Mouse (Mus musculus) olfactory bulb, adult 2 months (tissue): ENCODE data around the gene Spin2c. TPM values are rescaled to one million over a fixed set of nuclear protein-coding genes. Genes with fewer than 3 reads are reported as not detected.

Source experiments
- H3K27ac ChIP-seq: fragments of 200-500 bp; 2 replicates; pipeline ENCODE4 v1.5.1; 2012; ENCODE audit warnings: low read depth, low read length; ENCODE audit not compliant: insufficient read depth
- H3K4me1 ChIP-seq: fragments of 200-500 bp; 2 replicates; pipeline ENCODE4 v1.6.1; 2012; ENCODE audit warnings: low read length; ENCODE audit not compliant: control insufficient read depth, insufficient read depth
- H3K4me3 ChIP-seq: fragments of 200-500 bp; 2 replicates; pipeline ENCODE4 v1.5.1; 2012; ENCODE audit warnings: mild to moderate bottlenecking, low read depth, low read length, moderate library complexity; ENCODE audit not compliant: insufficient read depth
- CTCF ChIP-seq: fragments of 200-500 bp; IDR thresholded peaks from 2 replicates; pipeline ENCODE4 v1.5.1; 2012; ENCODE audit warnings: low read depth, mild to moderate bottlenecking, low read length, moderate library complexity; ENCODE audit not compliant: insufficient read depth
- POLR2A ChIP-seq: fragments of 200-500 bp; IDR thresholded peaks from 2 replicates; pipeline ENCODE4 v1.6.1; 2012; ENCODE audit warnings: mild to moderate bottlenecking, low read depth, low read length, moderate library complexity; ENCODE audit not compliant: insufficient read depth
- WGBS: fragments of 180-500 bp; shearing (Covaris S2); methylation state at CpG from one replicate; pipeline ENCODE4 v1.1.7; 2018; 5-methylcytosine and 5-hydroxymethylcytosine counted together
- polyA plus RNA-seq: library from polyadenylated mRNA; stranded (reverse); fragments of >200 nt; gene quantifications from 2 replicates; pipeline ENCODE4 v1.2.4, GENCODE M21; 2012; ENCODE audit warnings: low replicate concordance; ENCODE audit not compliant: missing spikeins, insufficient read depth, insufficient read length

Spin2c gene
- not detected in 2 replicates for polyA plus RNA-seq

DNA sequence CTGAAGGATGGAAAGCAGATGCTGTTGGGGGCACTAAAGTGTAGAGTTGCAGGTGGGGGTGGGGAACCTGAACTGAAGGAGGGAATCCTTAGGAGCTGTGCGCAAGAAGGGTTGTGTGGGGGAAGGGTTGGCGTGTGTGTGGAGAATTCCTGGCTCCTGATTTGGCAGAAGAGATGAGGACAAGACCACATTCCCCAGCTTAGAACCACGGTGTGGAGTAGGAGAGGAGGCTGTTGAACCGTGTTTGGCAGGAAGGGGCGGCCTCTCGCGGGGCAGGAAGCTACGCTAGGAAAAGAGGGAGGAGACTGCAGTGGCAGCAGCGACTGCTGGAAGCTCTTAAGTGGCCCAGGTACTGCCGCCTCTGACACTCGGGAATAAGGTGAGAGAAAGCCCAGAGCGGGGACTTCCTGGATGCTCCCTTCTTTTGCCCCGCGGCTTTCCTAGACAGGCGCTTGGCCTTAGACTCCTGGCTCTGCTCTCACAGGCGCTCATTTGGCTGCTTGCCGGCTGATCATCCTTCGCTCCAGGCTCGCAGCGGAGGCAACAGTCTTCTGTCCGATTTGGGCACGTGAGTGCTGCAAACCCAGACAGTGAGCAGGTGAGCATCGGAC, at the start of gene Spin2c:
TSS of gene Spin2c (plus strand) at position 275 of the 611 bp plus-strand sequence.
- peak within 1 kb of the TSS; percentile 66 for H3K27ac ChIP-seq
- TF ChIP-seq CTCF (no peak), POLR2A (no peak)
- WGBS, result 18% methylated on average over 23 of the region's 23 CpGs
- H3K4me1 ChIP-seq, result no peaks in the 10 kb centered on the region
- peak within 1 kb of the TSS; percentile 58 for H3K4me3 ChIP-seq

DNA sequence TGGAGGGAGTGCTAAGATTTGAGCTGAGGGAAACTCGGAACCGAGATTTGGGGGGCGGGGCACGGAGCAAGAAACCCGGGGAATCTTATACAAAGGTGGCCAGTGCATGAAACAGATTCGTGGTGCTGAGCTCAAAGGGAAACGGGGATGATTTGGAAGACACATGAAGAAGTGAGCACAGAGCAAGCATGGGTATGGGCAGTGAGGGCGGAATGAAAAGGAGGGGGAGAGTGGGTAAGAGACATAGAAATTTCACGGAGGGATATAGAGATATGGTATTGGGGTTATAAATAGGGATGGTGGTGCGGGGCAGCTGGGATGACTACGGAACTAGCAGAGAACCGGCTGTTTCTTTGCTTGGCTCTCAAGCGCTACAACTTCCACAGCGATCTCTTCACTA, 581 bp downstream of the Spin2c start:
- 19% methylated on average over 14 of the region's 14 CpGs for WGBS
- no peak for TF ChIP-seq POLR2A
- TF ChIP-seq CTCF, result no peak
- no peaks in the 10 kb centered on the region for H3K4me1 ChIP-seq
- H3K4me3 ChIP-seq, result peak overlapping the region; percentile 58
- no peak overlapping the region for H3K27ac ChIP-seq

Other genes with a start within 250 kb of the Spin2c start
- not detected in 2 replicates for gene Kctd12b, start 135.8 kb upstream of the Spin2c start, polyA plus RNA-seq
- gene Nbdy, start 108.6 kb upstream of the Spin2c start, polyA plus RNA-seq, result not detected in 2 replicates
- gene Samt1, start 180.4 kb downstream of the Spin2c start, polyA plus RNA-seq, result not detected in 2 replicates
- not detected in 2 replicates for gene 4921511M17Rik, start 201.6 kb downstream of the Spin2c start, polyA plus RNA-seq
- not detected in 2 replicates for gene Gm10057, start 222.8 kb downstream of the Spin2c start, polyA plus RNA-seq